Mouse (Mus musculus) B cell, adult 62 days (primary cell): ENCODE data around the gene Fkbp15. TPM values are rescaled to one million over a fixed set of nuclear protein-coding genes. Genes with fewer than 3 reads are reported as not detected.

Experiments used
- total RNA-seq: library from RNA; stranded (reverse); gene quantifications from 4 replicates; pipeline ENCODE4 v1.2.4, GENCODE M21; 2023

Gene Fkbp15
- total RNA-seq, result 102 to 109 TPM (median 105 TPM) in 4 replicates

DNA sequence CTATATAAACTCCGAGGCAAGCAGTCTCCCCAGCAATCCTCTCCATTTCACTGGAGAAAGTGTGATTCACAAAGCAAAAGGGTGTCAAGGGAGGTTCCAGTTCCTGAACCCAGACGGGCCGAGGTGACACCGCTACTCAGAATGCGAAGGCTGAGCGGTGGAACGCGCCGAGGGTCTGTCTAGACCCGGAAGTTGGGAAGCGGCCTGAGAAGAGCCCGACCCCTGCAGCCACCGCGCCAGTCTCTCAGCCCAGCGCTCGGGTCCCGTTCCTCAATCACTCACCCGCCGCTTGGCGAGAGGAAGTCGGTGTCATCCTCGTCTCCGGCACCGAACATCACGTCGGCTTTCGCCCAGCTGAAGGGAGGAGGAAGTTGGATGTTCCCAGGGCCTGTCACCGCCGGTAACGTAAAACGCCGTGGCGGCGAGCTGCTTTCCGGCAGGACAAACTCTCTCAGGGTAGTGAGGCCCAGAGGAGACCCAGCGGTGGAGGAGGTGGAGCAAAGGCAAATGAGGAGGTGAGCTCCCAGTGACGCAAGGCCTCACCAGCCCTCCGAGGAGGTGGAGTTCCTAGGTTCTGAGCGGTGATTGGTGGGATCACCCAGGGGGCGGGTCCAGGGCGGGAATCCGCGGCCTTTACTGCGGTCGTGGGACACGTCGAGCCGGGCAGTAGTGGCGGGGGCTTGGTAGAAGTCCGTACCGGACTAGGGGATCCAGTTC, at the start of gene Fkbp15, which contains the start of gene Slc31a1:
TSS of gene Fkbp15 (minus strand) at position 461 of the 717 bp plus-strand sequence.
TSS of gene Slc31a1 (plus strand) at position 640 of the 717 bp plus-strand sequence.

DNA sequence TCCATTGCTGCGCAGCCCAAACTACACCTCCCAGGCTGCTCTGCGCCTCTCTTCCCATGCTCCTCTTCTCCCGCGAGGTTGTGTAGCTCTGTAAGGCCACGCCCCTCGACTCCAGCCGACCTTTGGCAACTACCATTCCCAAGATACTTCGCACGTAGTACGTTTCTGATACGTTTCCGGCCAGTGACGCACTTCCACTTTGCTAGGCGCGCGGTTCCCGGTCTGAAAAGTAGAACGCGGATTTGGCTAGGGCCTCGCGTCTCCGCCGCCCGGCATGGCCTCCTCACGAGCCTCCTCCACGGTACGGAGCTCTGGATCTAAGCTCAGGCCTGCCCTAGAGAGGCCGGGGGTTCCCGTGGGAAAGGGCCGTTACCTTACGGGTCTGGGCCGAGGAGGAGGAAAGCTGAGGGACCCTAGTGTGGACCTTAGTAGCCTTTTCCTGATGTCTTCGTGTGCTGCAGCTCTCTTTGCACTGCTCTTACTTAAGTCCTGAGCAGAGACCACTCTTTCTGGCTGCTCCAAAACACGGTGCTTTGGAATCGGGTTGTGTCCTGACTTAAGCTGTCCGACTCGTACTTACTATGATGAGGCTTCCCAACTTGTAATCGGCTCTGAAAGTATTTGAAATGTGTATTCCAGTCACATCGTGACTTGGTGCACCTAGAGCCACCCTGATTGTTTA, 48.4 kb upstream of the Fkbp15 start, which contains the start of the genes Cdc26 and Prpf4:
TSS of gene Cdc26 (minus strand) at position 42 of the 682 bp plus-strand sequence.
TSS of gene Prpf4 (plus strand) at position 197 of the 682 bp plus-strand sequence.

DNA sequence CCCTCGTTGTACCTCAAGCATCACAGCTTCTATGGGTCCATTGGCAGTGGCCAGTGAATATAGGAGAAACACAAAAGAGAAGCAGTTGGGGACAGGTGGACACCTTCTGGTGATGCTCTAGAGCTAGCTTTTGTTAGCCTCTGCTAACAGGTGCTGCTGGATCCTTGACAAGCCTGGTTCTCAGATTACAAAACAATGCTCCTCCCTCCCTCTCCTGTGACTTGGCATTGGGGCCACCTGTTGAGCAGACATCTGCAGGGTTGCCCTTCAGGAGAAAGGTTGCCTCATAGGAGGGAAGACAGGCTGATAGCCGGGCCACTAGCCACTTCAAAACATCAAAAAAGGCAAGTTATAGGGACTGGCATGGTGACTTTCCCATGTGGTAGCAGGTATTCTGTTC, 98.1 kb downstream of the Fkbp15 start, which contains the start of gene Slc31a2:
TSS of gene Slc31a2 (plus strand) at position 287 of the 400 bp plus-strand sequence.

Other genes with a start within 250 kb of the Fkbp15 start
- gene Mup21, start 209.7 kb downstream of the Fkbp15 start, total RNA-seq, result not detected in 4 replicates
- gene Zfp37, start 129.5 kb downstream of the Fkbp15 start, total RNA-seq, result not detected in 4 replicates
- gene Slc31a2, start 98.0 kb downstream of the Fkbp15 start, total RNA-seq, result 3.4 to 5.1 TPM (median 4.3 TPM) in 4 replicates
- gene Slc31a1, start 179 bp upstream of the Fkbp15 start, total RNA-seq, result 12.8 to 14.7 TPM (median 13.9 TPM) in 4 replicates
- gene Cdc26, start 48.1 kb upstream of the Fkbp15 start, total RNA-seq, result 48.4 to 56.4 TPM (median 48.7 TPM) in 4 replicates
- 24.8 to 28.4 TPM (median 25.4 TPM) in 4 replicates for gene Prpf4, start 48.2 kb upstream of the Fkbp15 start, total RNA-seq
- not detected in 4 replicates for gene Rnf183, start 74.7 kb upstream of the Fkbp15 start, total RNA-seq
- gene Wdr31, start 110.3 kb upstream of the Fkbp15 start, total RNA-seq, result not detected in 4 replicates
- 9.1 to 11.5 TPM (median 10.5 TPM) in 4 replicates for gene Bspry, start 119.5 kb upstream of the Fkbp15 start, total RNA-seq
- 0.49 to 0.98 TPM (median 0.83 TPM) in 3 of 4 replicates, not detected in the other for gene Hdhd3, start 142.9 kb upstream of the Fkbp15 start, total RNA-seq
- 16.5 to 24.8 TPM (median 19.7 TPM) in 4 replicates for gene Alad, start 159.4 kb upstream of the Fkbp15 start, total RNA-seq
- 18.5 to 21.5 TPM (median 20.9 TPM) in 4 replicates for gene Pole3, start 164.5 kb upstream of the Fkbp15 start, total RNA-seq
- 0.32 to 1.2 TPM (median 0.84 TPM) in 4 replicates for gene 4933430I17Rik, start 164.8 kb upstream of the Fkbp15 start, total RNA-seq
- 30.4 to 40.4 TPM (median 35.8 TPM) in 4 replicates for gene Rgs3, start 199.3 kb upstream of the Fkbp15 start, total RNA-seq